20 mouse cellular contexts compared by ENCODE assay signal in the genomic region with DNA sequence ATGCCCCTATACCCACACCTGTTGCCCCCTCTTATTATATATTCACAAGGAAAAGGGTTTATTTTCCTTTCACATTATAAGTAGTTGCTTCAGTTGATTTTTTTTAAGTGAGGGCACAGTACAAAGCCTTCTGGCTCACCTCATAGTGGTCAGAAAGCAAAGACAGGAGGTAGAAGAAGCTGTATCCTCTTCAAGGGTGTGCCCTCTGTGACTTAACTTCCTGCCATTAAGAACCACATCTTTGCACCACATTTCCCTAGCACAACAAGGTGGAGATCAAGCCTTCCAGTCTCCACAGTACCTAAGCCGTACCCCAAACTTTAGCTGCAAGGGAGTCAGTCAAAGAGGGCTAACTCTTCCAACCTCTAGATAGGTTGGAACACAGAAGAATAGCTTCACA. TPM values are rescaled to one million over a fixed set of nuclear protein-coding genes. Genes with fewer than 3 reads are reported as not detected.
DNase-seq lines count a peak whose midpoint lies in the region; ATAC-seq and TF ChIP-seq lines count a peak whose summit lies in the region.
"Had no signal": no experiment of that assay in that cellular context is flagged by ENCODE, and none has a peak within 500 bp of the region (broad histone marks: within the 10 kb centered on the region; RNA-seq: fewer than 3 reads in every experiment).

No protein-coding gene starts in this region.

- H3K9me3 ChIP-seq in megakaryocyte, embryonic 14.5 days, result no peaks in the 10 kb centered on the region
- no peaks in the 10 kb centered on the region for H3K9me3 ChIP-seq in hindbrain, embryonic 16.5 days (ENCODE audit: control insufficient read depth, low read length)
- H3K9me3 ChIP-seq: embryonic facial prominence, embryonic 10.5 days; embryonic facial prominence, embryonic 13.5 days; forebrain, embryonic 12.5 days; forebrain, embryonic 15.5 days; heart, embryonic 12.5 days; heart, embryonic 15.5 days; hindbrain, embryonic 13.5 days; intestine, embryonic 15.5 days had no signal

- H3K36me3 ChIP-seq in megakaryocyte, embryonic 14.5 days (replicated peaks; ENCODE audit: low read length), result peaks cover 50% of the 10 kb centered on the region
- no peaks in the 10 kb centered on the region for H3K36me3 ChIP-seq in hindbrain, embryonic 16.5 days (ENCODE audit: control insufficient read depth, insufficient read depth, low read length)
- H3K36me3 ChIP-seq: embryonic facial prominence, embryonic 10.5 days; embryonic facial prominence, embryonic 13.5 days; forebrain, embryonic 12.5 days; forebrain, embryonic 15.5 days; heart, embryonic 12.5 days; heart, embryonic 15.5 days; hindbrain, embryonic 10.5 days; hindbrain, embryonic 13.5 days; intestine, embryonic 15.5 days had no signal

- no peak for TF ChIP-seq POLR2A in cerebellum, adult 2 months (IDR thresholded peaks at IDR 0.05; ENCODE audit: borderline replicate concordance, insufficient read depth, low read length)

- no peak overlapping the region for H3K9ac ChIP-seq in hindbrain, embryonic 16.5 days (ENCODE audit: low read depth, low read length)
- H3K9ac ChIP-seq: embryonic facial prominence, embryonic 13.5 days; forebrain, embryonic 12.5 days; forebrain, embryonic 15.5 days; heart, embryonic 12.5 days; heart, embryonic 15.5 days; hindbrain, embryonic 13.5 days; intestine, embryonic 15.5 days had no signal

- peak overlapping the region; percentile 59 for H3K4me3 ChIP-seq in megakaryocyte, embryonic 14.5 days (replicated peaks)
- H3K4me3 ChIP-seq in hindbrain, embryonic 16.5 days (ENCODE audit: low read length), result no peak overlapping the region
- H3K4me3 ChIP-seq in cerebellum, adult 2 months (replicated peaks; ENCODE audit: insufficient read depth, low read depth, low read length), result no peak overlapping the region
- H3K4me3 ChIP-seq: embryonic facial prominence, embryonic 10.5 days; embryonic facial prominence, embryonic 13.5 days; erythroblast, embryonic 14.5 days; forebrain, embryonic 12.5 days; forebrain, embryonic 15.5 days; gastrocnemius, adult 2 months; heart, embryonic 12.5 days; heart, embryonic 15.5 days; hindbrain, embryonic 10.5 days; hindbrain, embryonic 13.5 days; intestine, embryonic 15.5 days had no signal

- H3K27ac ChIP-seq in hindbrain, embryonic 16.5 days (ENCODE audit: low read depth, low read length), result no peak overlapping the region
- no peak overlapping the region for H3K27ac ChIP-seq in cerebellum, adult 2 months (ENCODE audit: insufficient read depth, low read length)
- H3K27ac ChIP-seq: embryonic facial prominence, embryonic 10.5 days; embryonic facial prominence, embryonic 13.5 days; forebrain, embryonic 12.5 days; forebrain, embryonic 15.5 days; gastrocnemius, adult 2 months; heart, embryonic 15.5 days; hindbrain, embryonic 10.5 days; hindbrain, embryonic 13.5 days; hindbrain, postnatal 0 days; intestine, embryonic 15.5 days had no signal

- no peak for TF ChIP-seq CTCF in cerebellum, adult 2 months (IDR thresholded peaks at IDR 0.05; ENCODE audit: borderline replicate concordance, insufficient read depth, low read depth, low read length)

- H3K4me2 ChIP-seq in hindbrain, embryonic 16.5 days (ENCODE audit: low read length), result no peak overlapping the region
- H3K4me2 ChIP-seq: embryonic facial prominence, embryonic 13.5 days; forebrain, embryonic 12.5 days; forebrain, embryonic 15.5 days; heart, embryonic 12.5 days; heart, embryonic 15.5 days; hindbrain, embryonic 13.5 days; intestine, embryonic 15.5 days had no signal

- H3K4me1 ChIP-seq in megakaryocyte, embryonic 14.5 days, result peaks cover 100% of the 10 kb centered on the region
- H3K4me1 ChIP-seq in hindbrain, embryonic 16.5 days (ENCODE audit: control insufficient read depth, insufficient read depth, low read depth, low read length), result no peaks in the 10 kb centered on the region
- H3K4me1 ChIP-seq in cerebellum, adult 2 months (ENCODE audit: control insufficient read depth, insufficient read depth, low read length), result no peaks in the 10 kb centered on the region
- H3K4me1 ChIP-seq: embryonic facial prominence, embryonic 10.5 days; embryonic facial prominence, embryonic 13.5 days; forebrain, embryonic 12.5 days; forebrain, embryonic 15.5 days; heart, embryonic 15.5 days; hindbrain, embryonic 10.5 days; hindbrain, embryonic 13.5 days; intestine, embryonic 15.5 days had no signal

- 100% methylated on average over 1 of the region's 1 CpGs for WGBS in hindbrain, embryonic 16.5 days
- WGBS in cerebellum, adult 2 months, result 98% methylated on average over 1 of the region's 1 CpGs

- DNase-seq in CD4-positive helper T cell, adult 2 months (ENCODE audit: low read depth, low spot score), result peak; percentile 54
- peak; percentile 60 for DNase-seq in T-cell, adult 2 months (ENCODE audit: low spot score)
- DNase-seq in induced T-regulatory cell, adult 2 months (ENCODE audit: low read depth), result peak; percentile 53
- DNase-seq in MN1 (ENCODE audit: low spot score), result no peak
- DNase-seq in frontal cortex, adult 2 months (ENCODE audit: extremely low spot score in 1 of 2, low spot score in 1 of 2), result no peak
- DNase-seq in cerebellum, adult 2 months, result no peak

- H3K27me3 ChIP-seq in megakaryocyte, embryonic 14.5 days (replicated peaks), result no peaks in the 10 kb centered on the region
- no peaks in the 10 kb centered on the region for H3K27me3 ChIP-seq in hindbrain, embryonic 16.5 days (replicated peaks; ENCODE audit: control insufficient read depth, insufficient read depth, low read length)
- no peaks in the 10 kb centered on the region for H3K27me3 ChIP-seq in cerebellum, adult 2 months (ENCODE audit: control insufficient read depth, insufficient read depth, low read length)
- H3K27me3 ChIP-seq: embryonic facial prominence, embryonic 13.5 days; forebrain, embryonic 12.5 days; forebrain, embryonic 15.5 days; heart, embryonic 12.5 days; heart, embryonic 15.5 days; intestine, embryonic 15.5 days had no signal

- no peak for ATAC-seq in hindbrain, embryonic 16.5 days

RNA-seq across cellular contexts. Expression of gene Pfkfb3, which starts 11.8 kb away (rescaled TPM):
- 5.8 and 10.6 TPM in 2 replicates for polyA plus RNA-seq in megakaryocyte, embryonic 14.5 days (2012; ENCODE audit: insufficient read depth, low replicate concordance)
- 20.1 and 21.5 TPM in 2 replicates for polyA plus RNA-seq in frontal cortex, adult 2 months (2012; rRNA removed)
- 28.5 and 33.9 TPM in 2 replicates for polyA plus RNA-seq in hindbrain, embryonic 16.5 days (2015; fragmentation: Nextera tagmentation; extraction: Ambion mirVana)
- polyA plus RNA-seq in cerebellum, adult 2 months (2012; rRNA removed), result 33.8 and 38.2 TPM in 2 replicates

Comparison
In these comparisons a context has a peak if more than half of its experiments do, and no peak if none do; other contexts are left out.
1. DNase-seq: peak in CD4-positive helper T cell, adult 2 months (single experiment), T-cell, adult 2 months (single experiment) and induced T-regulatory cell, adult 2 months (single experiment); none in MN1 (single experiment), frontal cortex, adult 2 months (0 of 2) and cerebellum, adult 2 months (0 of 2).